Mouse (Mus musculus) kidney, postnatal 25 days (tissue): ENCODE measurements at regions not wholly inside any gene's neighbourhood (a gene's known extent, or its start where the extent isn't known, plus 50 kb on each side); places are given as distances from the start of the nearest gene placed in this dataset.

Experiments used
- DNase-seq, 2 experiments: peaks; one replicate each; pipeline ENCODE4 v3.0.0; 2021; ENCODE audit warnings: mixed read lengths in 2 of 2

DNA sequence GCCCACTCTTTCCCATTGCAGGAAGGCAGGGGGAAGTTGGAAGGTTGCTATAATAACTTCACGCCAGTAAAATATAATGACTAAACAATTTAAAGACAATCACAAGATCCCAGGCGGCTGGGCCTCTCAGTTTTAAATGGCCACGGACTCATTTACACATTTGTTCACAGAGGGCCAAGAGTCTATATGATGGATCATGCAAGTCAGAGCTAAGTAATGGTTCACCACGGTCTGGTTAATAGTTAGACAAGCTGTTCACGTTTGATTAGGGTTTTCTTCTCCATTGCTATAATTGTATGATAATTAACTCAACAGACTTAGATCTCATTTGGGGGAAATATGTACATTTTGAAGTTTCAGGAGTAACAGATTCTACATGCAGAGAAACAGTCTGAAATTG is 170.0 kb downstream of the Ppargc1a start:
- peak in 1 of 2 experiments; percentile 3 for DNase-seq

DNA sequence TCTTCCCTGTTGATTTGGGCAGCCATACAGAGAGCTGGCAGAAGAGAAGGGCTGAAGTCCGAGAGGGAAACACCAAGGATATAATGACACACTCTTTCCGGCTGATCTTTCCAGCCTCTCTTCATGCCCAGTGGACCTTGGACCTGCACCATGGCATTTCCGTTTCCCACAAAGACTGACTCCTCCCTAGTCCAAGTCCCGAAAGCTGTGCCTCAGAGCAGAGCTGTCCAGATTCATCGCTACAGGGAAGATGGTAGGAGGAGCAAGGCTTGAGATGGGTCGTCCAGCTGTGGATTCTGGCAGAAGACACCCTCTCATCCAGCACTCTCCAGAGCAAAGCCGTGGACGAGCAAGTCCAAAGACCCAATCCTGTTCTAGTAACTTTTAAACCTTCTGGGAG is 176.2 kb downstream of the Ppargc1a start:
- peak; percentile 59 to 79 for DNase-seq

DNA sequence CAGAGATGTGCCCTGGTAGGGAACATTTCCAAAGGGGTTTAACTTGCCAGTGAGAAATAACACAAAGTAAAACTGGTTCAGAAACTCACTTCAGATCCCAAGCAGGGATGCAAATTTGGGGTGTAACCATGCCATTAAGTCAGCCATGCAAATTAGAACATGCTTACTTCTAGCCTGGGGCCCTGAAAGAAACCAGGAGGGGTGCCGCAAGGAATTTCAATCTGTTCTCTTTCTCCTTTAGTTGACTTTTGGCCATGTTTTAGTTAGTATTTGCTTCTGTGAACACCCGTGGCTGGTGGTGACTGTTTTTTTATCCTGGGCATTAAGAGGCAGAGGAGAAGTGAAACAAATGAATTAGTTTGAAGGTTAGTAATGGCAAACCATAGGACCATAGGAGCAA is 179.8 kb downstream of the Ppargc1a start:
- peak; percentile 5 to 40 for DNase-seq

DNA sequence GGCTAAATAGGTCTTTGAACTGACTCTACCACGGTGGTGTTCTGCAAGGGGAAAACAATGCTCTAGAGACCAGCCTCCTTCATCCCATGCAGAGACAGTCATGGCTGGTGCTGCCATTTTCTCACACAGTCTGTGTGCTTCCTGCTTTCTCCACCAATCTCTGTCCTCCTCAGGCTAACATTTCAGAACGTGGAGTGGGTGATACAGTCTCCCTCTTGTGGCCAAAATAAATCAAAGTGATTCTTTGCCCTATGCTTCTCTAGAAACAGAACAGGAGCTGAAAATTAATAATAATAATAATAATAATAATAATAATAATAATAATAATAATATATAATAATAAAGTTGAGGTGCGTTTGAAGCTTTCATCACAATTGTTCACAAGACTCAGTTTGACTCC is 181.1 kb downstream of the Ppargc1a start:
- DNase-seq: no peak

DNA sequence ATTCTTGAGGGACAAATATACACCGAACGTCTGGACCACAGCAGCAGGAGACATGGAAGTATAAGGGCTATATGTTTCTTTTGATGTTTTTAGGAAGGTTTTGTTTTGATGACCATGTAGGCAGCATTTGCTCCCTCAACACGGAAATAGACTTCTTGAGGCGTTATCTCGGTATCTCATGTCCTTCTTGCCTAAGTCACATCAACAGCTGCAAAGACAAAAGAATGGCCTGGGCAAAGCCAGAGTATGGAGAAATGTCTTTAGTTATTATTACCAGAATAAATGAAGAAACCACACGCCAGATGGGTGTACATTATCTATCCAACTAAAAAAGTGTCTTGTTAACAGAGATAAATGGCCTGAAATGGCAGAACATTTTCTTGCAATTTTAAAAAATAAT is 183.2 kb downstream of the Ppargc1a start:
- no peak for DNase-seq

DNA sequence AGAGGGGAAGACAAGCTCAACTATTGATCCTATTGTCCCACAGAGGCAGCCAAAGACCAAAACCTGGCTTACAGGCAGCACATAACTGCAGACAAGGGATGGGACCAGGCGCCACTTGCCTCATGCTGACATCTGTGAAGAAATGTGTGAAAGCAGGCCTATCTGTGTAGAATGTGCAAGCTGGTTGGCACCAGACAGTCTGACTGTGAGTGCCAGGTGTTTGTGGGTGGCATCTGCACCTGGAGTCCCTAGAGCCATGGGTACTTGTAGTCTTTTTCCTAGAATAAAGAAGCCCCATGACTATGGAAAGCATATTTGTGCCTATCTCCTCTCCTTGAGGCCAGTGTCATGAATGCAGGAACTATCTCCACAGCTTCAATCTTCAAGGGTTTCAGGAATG is 208.4 kb downstream of the Ppargc1a start:
- no peak for DNase-seq

DNA sequence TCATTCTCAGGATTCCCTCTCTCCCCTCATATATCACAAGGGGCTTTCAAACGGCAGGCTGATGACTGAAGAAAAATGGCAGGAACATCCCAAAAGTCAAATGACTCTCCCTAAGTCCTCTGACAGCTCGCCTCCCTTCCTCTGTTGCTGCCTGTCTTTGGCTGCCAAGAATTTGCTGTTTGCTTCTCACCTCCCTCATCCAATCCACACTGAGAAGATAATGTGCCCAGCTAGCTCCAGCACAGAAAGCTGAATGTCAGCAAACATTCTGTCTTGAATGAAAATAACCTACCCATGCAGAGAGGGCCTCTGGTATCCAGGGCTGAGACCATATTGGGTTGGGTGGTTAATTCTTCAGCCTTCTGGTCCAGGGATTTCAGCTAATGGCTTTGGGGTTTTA is 219.3 kb downstream of the Ppargc1a start:
- no peak for DNase-seq

DNA sequence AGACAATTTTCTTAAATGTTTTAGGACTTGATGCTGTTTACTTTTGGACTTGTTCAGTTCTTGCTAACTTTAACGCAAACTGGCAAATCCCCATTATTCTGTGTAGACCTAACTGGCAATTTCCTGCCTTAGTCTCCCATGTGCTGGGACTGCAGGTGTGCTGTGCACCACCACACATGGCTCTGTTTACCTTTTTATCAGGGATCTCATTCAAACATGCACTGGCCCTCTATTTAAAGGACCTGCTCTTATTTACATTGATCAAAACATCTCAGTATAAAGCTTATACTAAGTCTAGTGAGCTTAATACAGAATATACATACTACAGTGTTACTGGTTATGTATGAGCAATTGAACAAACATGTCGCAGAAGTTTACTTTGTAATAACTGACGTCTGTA is 238.4 kb downstream of the Ppargc1a start:
- no peak for DNase-seq

DNA sequence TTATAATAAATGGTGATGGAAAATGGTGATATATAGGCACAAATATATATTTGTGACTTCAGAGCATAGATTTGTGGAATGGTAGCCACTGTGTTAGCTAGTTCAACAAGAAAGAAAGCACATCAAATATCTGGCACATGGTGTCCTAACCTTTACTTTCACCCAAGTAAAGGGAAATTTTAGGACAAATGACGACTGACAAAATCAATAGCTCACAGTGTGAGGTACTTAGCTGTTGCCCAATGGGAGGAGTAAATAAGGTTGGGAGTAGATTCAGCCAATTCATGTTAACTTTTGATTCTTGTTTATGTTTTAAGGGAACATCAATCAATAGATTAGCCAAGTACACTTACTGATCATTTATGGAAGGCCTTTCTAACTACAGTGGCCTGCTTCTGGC is 278.3 kb downstream of the Ppargc1a start:
- no peak for DNase-seq

DNA sequence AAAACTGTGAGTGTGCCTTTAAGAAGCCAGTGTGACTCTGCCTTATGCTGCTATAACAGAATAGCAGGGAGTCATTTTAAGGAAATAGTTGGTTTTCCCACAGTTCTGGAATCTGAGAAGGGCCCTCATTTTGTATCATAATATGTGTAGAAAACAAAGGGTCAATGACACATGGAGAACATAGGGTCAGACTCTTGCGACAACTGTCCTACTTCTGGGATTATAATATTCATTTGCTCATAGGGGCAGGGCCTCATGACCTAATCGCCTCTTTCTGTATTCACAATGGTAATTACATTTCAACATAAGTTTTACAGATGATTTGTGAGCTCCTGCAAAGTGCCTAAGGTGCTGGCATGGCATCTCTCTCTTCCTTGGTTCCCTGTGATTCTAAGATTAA is 279.3 kb downstream of the Ppargc1a start:
- DNase-seq: no peak

DNA sequence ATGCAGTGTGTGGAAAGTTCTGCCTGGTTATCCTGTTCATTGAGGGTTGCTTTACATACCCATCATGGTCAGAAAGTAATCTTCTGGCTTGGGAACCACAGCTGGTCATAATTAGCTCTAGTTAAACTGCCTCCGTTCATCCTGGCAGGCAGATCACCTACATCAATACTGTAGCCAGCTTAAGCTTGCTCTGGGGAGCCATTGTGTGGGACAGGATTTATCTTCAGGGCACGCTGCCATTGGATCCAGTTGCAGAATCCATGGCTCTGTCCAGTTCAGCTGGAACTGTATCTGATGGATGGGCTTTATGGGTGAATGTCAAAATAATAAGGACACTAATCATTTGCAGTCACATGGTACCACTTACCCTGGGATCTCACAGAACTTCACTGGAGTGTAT is 326.4 kb downstream of the Ppargc1a start:
- DNase-seq: no peak

DNA sequence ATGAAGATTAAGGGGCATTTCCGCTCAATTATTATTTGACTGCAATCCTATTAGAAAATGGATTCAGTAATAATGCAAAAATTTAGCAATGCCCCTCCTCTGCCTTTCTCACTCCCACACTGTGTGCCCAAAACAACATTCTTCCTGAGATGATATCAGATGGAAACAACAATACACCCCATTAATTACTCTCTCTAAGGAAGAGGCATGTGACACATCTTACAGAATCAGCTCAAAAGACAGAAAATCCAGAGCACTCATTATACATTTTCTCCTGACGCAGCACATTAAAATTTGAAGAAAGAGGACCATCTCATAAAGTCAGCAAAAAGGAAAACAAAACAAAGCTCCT is 333.5 kb downstream of the Ppargc1a start:
- DNase-seq: no peak

DNA sequence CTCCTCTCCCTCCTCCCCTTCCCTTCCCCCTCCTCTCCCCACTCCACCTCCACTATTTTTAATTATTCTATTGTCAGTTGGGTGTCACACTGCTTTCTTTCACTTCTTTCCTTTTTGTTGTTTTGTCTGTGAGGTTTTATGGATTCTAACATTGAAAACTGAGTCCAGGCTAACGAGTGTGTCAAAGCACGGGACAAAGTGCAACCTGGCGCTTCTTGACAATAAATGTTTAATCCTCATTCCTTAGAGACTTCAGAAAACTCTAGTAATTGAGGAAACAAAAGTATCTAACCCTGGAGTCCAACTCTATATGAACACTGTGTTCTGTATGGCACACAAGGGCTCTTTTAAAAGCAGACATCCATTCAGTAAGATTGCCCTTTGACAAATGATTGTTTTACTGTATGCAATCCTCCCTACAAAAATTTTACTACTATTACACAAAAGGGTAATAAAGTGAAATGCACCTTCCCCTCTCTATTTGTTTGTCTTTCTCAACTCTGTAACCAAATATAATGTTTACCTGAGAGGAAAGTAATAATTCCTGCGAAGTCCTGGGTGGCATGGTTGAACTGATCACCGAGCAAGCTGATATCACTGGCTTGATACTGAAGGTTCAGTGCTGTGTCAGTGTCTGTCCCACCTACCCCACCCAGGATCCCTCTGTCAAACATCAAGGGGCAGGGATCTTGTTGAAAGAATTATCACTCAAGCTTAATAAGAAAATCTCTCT is 334.1 kb downstream of the Ppargc1a start:
- DNase-seq: peak; percentile 35 to 41

DNA sequence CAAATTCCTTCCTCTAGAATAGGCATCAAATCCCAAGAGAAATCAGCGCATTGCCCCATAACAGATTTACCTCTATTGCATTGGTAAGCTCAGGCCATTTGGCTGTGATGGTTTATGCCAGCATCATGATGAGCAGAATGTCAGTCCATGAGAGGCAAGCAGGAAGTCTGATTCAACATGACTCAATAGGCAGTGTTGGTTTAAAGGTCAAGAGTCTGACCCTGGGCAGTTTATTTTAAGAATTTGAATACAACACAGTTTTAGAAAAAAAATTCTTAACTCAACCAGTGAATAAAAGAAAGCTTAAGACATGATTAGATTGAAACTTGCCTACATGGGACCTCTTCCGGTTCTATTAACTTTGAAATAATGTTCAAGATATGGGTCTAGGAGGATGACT is 337.7 kb downstream of the Ppargc1a start:
- DNase-seq: no peak

DNA sequence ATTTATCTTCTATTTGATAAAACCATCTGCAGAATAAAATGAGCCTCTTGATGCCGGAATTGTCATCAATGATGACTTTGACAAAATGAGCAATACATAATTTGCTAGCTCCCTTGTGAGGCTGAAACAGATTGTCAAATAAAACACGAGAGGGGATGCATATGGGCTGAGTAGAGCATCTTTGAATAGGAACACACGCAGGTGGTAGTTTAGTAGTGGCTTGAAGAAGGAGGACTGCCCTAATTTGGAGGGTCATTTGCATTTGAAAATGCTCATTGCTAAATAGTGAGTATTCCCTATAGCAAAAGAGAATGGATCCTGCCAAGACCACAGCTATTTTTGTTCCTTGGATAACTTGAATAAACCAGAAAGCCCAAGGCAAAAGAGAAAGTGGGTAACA is 339.5 kb downstream of the Ppargc1a start:
- no peak for DNase-seq

DNA sequence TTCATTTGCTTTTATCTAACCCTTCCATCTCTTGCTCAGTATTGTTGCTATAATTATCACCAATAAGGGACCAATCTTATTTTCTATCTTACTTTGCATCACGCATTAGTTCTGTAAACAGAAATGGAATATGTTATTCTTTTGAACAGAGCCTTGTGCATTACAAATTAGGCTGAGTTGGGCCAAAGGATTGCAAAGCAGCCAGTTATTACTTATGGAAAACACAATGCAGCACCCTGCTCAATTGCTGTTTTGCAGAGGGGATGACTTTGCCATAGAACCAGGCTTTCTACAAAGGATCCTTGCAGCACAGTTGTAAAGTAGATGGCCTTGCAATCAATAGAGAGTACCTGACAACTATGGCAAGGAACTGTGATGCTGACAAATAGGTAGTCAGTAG is 364.3 kb downstream of the Ppargc1a start:
- no peak for DNase-seq

DNA sequence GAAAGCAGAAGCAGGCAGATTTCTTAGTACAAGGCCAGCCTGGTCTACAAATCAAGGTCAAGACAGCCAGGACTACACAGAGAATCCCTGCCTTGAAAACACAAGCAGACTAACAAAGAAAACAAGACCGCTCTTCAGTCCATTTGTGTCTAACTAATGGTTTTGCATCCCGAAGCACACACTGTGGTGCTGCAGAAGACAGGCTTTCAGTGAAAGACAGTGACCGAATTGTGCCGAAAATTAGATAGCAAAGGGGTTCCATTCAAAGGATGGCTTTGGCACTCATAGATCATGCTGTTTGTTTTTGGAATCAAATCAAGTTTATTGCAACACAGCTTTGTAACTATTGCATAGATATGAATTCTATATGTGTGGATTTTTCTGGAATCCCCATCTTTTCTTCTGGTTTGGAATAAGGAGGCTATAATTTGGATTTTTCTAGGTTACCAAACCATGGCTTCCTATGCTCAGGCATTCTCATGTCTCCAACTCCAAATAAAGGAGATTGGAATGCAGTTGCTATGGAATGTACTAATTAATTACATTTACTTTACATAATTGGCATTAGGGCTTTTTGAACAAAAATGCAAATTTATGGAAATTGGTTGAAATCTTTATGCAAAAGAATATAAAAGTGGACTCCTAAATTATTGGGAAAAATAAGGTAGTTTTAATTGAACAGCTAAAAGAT is 364.9 kb downstream of the Ppargc1a start:
- no peak for DNase-seq

DNA sequence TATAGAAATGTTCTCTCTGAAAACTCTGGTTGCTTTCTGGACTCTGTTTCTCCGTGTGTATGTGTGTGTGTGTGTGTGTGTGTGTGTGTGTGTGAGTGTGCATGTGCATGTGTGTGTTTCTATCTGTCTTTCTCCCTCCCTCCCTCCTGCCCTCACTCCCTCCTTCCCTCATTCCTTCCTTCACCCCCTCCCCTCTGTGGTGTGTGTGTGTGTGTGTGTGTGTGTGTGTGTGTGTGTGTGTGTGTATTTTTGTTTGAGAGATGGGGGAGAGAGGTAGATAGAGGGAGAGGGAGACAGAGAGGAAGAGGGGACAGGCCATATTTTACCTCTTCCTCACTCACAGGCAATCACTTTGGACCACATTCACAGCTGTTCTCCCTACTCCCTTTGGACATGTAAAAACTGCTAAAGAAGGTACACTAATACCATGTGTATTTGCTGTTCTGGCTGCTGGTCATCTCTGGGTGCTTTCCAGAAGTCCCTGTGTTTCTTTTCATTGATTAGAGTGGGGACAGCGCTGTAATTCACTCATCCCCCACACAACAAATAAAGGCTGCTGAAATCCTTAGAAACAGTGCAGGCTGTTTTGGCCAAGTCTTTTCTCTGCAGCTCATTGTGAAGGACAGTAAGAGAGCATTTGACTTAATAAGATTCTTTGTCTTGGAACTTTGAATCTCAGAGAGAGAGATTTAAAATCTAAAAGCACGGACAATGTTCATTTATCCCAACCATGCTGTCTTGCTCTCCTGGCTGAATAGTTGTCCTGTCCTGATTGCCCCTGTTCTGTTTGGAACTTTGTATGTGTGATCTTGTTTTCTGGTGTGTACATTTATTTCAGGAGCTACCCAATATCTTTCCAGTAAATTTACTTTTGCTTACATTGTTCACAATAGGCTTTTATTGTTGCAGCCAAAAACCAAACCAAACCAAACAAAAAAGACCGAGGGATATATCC is 370.9 kb downstream of the Ppargc1a start:
- DNase-seq: no peak

DNA sequence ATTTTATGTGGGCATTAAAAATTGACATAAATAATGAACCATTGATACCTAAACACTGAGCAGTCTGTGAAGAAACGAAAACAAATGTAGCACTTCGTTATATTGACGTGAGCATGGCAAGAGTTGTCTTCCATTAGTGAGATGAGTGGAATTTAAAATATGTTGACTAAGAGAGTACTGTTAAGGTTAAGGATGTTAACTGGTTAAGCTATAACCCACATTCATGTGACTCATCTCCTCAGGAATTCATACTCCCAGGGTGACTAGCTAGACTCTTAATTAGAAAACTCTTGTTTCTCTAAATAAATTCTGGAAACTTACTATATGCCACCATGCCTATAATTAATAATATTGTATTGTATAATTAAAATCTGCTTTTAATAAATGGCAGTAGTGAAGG is 376.9 kb downstream of the Ppargc1a start:
- no peak for DNase-seq

DNA sequence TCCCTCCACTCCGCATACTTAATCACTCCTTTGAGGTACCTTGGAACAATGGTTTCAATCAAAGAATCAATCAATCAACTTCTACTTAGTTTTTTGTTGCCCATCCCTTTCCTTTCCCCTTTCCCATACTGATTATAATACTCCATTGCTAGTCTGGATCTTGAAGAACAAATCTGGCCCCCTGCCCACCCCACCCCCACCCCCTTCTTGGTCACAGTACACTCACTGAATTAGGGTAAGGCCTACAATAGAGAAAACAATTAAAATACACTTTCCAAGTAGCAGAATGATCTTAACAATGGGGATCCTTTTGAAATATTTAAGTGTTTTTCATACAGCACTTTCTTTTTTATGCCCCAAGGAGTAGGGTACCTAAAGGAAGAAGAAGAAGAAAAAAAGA is 397.7 kb downstream of the Ppargc1a start:
- no peak for DNase-seq

DNA sequence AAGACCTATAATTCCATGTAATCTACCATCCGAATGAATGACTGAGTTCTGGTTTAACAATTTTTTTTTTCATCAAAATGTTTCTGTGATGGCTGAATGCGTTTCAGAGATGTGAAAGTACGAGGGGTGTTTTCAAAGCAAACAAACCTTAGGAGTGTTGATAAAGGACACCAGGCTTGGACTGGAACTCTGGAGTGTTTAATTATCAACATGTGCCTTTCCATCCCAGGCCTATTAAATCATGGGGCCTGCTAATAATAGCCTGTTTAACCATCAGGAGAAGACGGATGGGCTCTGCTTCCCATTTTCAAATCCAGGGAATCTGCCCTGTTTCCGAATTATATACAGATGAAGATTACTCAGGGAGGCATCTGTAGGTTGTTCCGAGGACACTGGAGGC is 399.3 kb downstream of the Ppargc1a start:
- no peak for DNase-seq

DNA sequence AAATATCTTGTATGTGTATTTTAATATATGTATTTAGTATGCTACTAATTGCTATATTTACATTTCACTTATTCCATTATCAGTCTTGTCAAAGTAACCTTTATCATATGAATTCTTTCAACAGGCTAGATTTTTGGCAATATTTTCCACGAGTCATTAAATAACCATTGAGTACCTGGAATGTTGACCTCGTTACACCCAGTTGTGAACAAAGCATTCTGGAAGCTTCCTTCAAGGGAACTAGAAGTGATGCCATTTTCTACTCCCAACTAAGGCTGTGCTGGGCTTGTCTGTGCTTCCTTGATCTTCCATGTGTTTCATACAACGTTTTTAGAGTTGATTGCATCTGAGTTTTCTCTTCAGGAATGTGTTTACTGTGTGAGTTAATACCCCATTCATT is 410.6 kb downstream of the Ppargc1a start:
- no peak for DNase-seq

DNA sequence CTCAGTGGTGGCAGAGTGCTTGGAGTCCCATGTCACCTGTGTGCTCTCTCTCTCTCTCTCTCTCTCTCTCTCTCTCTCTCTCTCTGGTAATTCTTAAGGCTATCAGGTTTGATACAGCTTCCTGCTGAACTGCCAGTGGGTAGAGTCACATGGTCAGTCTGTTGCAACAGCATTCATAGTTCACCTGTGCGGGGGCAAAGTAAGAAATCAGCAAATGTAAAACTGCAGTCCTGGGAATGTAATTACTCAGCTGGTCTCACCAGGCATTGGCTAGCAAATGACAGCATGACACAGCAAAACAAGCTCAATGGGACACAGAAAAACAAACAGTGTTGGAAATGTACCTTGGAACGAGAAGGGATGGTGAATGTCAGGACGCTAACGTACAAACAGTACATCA is 422.7 kb downstream of the Ppargc1a start:
- DNase-seq: peak; percentile 8 to 34

DNA sequence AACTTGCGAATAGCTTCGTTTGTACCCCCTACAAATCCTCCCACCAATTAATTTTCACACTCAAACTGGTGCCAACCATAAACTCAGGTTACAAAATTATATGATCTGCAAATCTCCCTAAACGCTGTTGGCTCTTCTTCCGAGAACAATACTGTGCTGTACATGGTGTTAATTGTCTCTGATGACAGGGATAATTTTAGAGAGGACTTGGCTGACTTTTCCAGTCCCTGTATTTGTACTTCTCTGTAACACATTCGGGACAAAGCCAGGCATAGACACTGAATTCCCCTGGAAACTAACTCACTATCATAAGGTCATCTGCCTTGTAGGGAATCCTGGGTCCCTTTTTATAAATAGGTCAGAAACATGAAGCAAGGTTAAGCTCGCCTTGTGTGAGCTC is 442.4 kb downstream of the Ppargc1a start:
- DNase-seq: no peak
